Mouse (Mus musculus): ENCODE measurements around the gene Gmds.

Gmds gene

GRCm38 (mm10) chr13:32034139-32034538 is 304.4 kb downstream of the Gmds start:
- DNase-seq (ENCODE audit: low read depth, low spot score), result no peak

- no peak for DNase-seq (ENCODE audit: low read depth, low spot score)
Observed at GRCm38 (mm10) chr13:32026226-32026975, 312.1 kb downstream of the Gmds start.

- DNase-seq (ENCODE audit: low read depth, low spot score), result no peak
Observed at GRCm38 (mm10) chr13:32024822-32025221, 313.7 kb downstream of the Gmds start.

GRCm38 (mm10) chr13:32020455-32021249 is 317.9 kb downstream of the Gmds start:
- no peak for DNase-seq (ENCODE audit: low read depth, low spot score)

- DNase-seq (ENCODE audit: low read depth, low spot score), result no peak
Observed at GRCm38 (mm10) chr13:32019256-32019620, 319.3 kb downstream of the Gmds start.

- no peak for DNase-seq (ENCODE audit: low read depth, low spot score)
Observed at GRCm38 (mm10) chr13:32018518-32019255, 319.9 kb downstream of the Gmds start.

GRCm38 (mm10) chr13:32008802-32009201 is 329.7 kb downstream of the Gmds start:
- no peak for DNase-seq (ENCODE audit: low read depth, low spot score)

GRCm38 (mm10) chr13:32008116-32008641 is 330.4 kb downstream of the Gmds start:
- no peak for DNase-seq (ENCODE audit: low read depth, low spot score)

GRCm38 (mm10) chr13:31993391-31993790 is 345.1 kb downstream of the Gmds start:
- DNase-seq (ENCODE audit: low read depth, low spot score), result no peak

GRCm38 (mm10) chr13:31992409-31993201 is 345.9 kb downstream of the Gmds start:
- no peak for DNase-seq (ENCODE audit: low read depth, low spot score)

- no peak for DNase-seq (ENCODE audit: low read depth, low spot score)
Observed at GRCm38 (mm10) chr13:31981198-31981597, 357.3 kb downstream of the Gmds start.

- no peak for DNase-seq (ENCODE audit: low read depth, low spot score)
Observed at GRCm38 (mm10) chr13:31978126-31978525, 360.4 kb downstream of the Gmds start.

- no peak for DNase-seq (ENCODE audit: low read depth, low spot score)
Observed at GRCm38 (mm10) chr13:31974751-31975479, 363.6 kb downstream of the Gmds start.

- DNase-seq (ENCODE audit: low read depth, low spot score), result no peak
Observed at GRCm38 (mm10) chr13:31971040-31971501, 367.5 kb downstream of the Gmds start.

- no peak for DNase-seq (ENCODE audit: low read depth, low spot score)
Observed at GRCm38 (mm10) chr13:31968272-31968671, 370.3 kb downstream of the Gmds start.

- no peak for DNase-seq (ENCODE audit: low read depth, low spot score)
Observed at GRCm38 (mm10) chr13:31966931-31967532, 371.5 kb downstream of the Gmds start.

- DNase-seq (ENCODE audit: low read depth, low spot score), result no peak
Observed at GRCm38 (mm10) chr13:31960514-31960913, 378.0 kb downstream of the Gmds start.

GRCm38 (mm10) chr13:31958346-31959335 is 379.9 kb downstream of the Gmds start:
- DNase-seq (ENCODE audit: low read depth, low spot score), result no peak

GRCm38 (mm10) chr13:31956584-31956983 is 382.0 kb downstream of the Gmds start:
- DNase-seq (ENCODE audit: low read depth, low spot score), result peak; percentile 18
